Mouse (Mus musculus) bone marrow macrophage, adult 2 months (primary cell): Measurements from ENCODE around the gene Rassf4.

Source experiments
- CTCF ChIP-seq: IDR thresholded peaks from 2 replicates; pipeline ENCODE4 v1.5.1; 2012; ENCODE audit warnings: low read depth, mild to moderate bottlenecking, low read length, moderate library complexity
- POLR2A ChIP-seq: IDR thresholded peaks from 2 replicates; pipeline ENCODE4 v1.6.1; 2012; ENCODE audit warnings: mild to moderate bottlenecking, low read depth, low read length, borderline replicate concordance

GRCm38 (mm10) chr6:116584095-116584494 lies 89.7 kb downstream of the Rassf4 start, which contains the start of gene Olfr215:
- TF ChIP-seq CTCF (no peak), POLR2A (no peak)
